Mouse (Mus musculus) liver, postnatal 0 days (tissue): Measurements from ENCODE around the gene Hpf1. TPM values are rescaled to one million over a fixed set of nuclear protein-coding genes. Genes with fewer than 3 reads are reported as not detected.

ENCODE experiments used
- ATAC-seq: fragments of 200-750 bp; cut with Nextera tagmentation; 2 replicates; pipeline ENCODE4 v1.8.0; 2017; ENCODE audit warnings: mild to moderate bottlenecking, moderate library complexity
- DNase-seq: peaks from one replicate; pipeline ENCODE4 v3.0.0-alpha.2; 2016
- H3K27ac ChIP-seq: fragments of 300-500 bp; sonication (generic); 2 replicates; pipeline ENCODE4 v1.5.1; 2014; ENCODE audit warnings: antibody characterized with exemption, moderate library complexity, mild to moderate bottlenecking, low read depth
- H3K27me3 ChIP-seq: fragments of 300-500 bp; sonication (generic); 2 replicates; pipeline ENCODE4 v1.6.1; 2014; ENCODE audit warnings: low read length, control low read depth, mixed read lengths; ENCODE audit not compliant: insufficient read depth
- H3K36me3 ChIP-seq: fragments of 300-500 bp; sonication (generic); replicated peaks from 2 replicates; pipeline ENCODE4 v1.6.1; 2014; ENCODE audit warnings: mild to moderate bottlenecking, control low read depth, low read length, moderate library complexity, mixed read lengths; ENCODE audit not compliant: insufficient read depth
- H3K4me1 ChIP-seq: fragments of 300-500 bp; sonication (generic); 2 replicates; pipeline ENCODE4 v1.6.1; 2014; ENCODE audit warnings: antibody characterized with exemption, mild to moderate bottlenecking, control low read depth; ENCODE audit not compliant: insufficient read depth
- H3K4me2 ChIP-seq: fragments of 300-500 bp; sonication (generic); 2 replicates; pipeline ENCODE4 v1.6.1; 2014; ENCODE audit warnings: low read depth, mild to moderate bottlenecking, low read length, moderate library complexity, mixed read lengths
- H3K4me3 ChIP-seq: fragments of 300-500 bp; sonication (generic); 2 replicates; pipeline ENCODE4 v1.5.1; 2014; ENCODE audit warnings: low read depth, low read length
- H3K9ac ChIP-seq: fragments of 300-500 bp; sonication (generic); replicated peaks from 2 replicates; pipeline ENCODE4 v1.6.1; 2014; ENCODE audit warnings: mild to moderate bottlenecking, moderate library complexity
- H3K9me3 ChIP-seq: fragments of 300-500 bp; sonication (generic); 2 replicates; pipeline ENCODE4 v1.6.1; 2016; ENCODE audit warnings: mild to moderate bottlenecking, control low read depth, low read length, mixed read lengths
- CTCF ChIP-seq: sonication (generic); IDR thresholded peaks from 2 replicates; pipeline ENCODE4 v1.5.1; 2016; ENCODE audit warnings: antibody characterized with exemption, low read depth
- EP300 ChIP-seq: IDR thresholded peaks from 2 replicates; pipeline ENCODE4 v1.6.1; 2016; ENCODE audit warnings: antibody characterized with exemption, low read depth, mild to moderate bottlenecking
- WGBS: fragments of 180-500 bp; shearing (Covaris S2); extraction: QIAGEN DNeasy Blood & Tissue Kit; methylation state at CpG from one replicate; pipeline ENCODE4 v1.1.7; 2014; ENCODE audit not compliant: insufficient replicate concordance; 5-methylcytosine and 5-hydroxymethylcytosine counted together
- polyA plus RNA-seq: library from polyadenylated mRNA; unstranded; fragments of >200 nt; fragmentation: Nextera tagmentation; extraction: Ambion mirVana; gene quantifications from 2 replicates; pipeline ENCODE4 v1.2.1, GENCODE M21; 2015

Gene Hpf1
- polyA plus RNA-seq, 1 experiment from 2014 or later: 43.4 TPM

- Histone ChIP-seq H3K4me3 (peak overlapping the region; percentile 72), H3K4me2 (peak overlapping the region; percentile 67), H3K9me3 (no peaks in the 10 kb centered on the region), H3K27me3 (no peaks in the 10 kb centered on the region), H3K27ac (peak overlapping the region; percentile 45; the same call in 1 of the 2 replicates), H3K4me1 (peaks cover 11% of the 10 kb centered on the region), H3K36me3 (0 out of 2 replicates have a peak, but pooled peaks cover under 1% of the 10 kb centered on the region), H3K9ac (peak overlapping the region; percentile 73)
- 2% methylated on average over 22 of the region's 23 CpGs for WGBS
- no peak for TF ChIP-seq CTCF
- no peak for DNase-seq
- ATAC-seq: peak; percentile 71
Observed at GRCm38 (mm10) chr8:60890520-60890874, 279 bp downstream of the Hpf1 start.

GRCm38 (mm10) chr8:60891757-60892156, 1.5 kb downstream of the Hpf1 start:
- ATAC-seq (no peak), DNase-seq (no peak)
- Histone ChIP-seq H3K4me1 (peaks cover 16% of the 10 kb centered on the region), H3K36me3 (peaks cover 6% of the 10 kb centered on the region; the same call in 1 of the 2 replicates), H3K9ac (no peak overlapping the region), H3K27me3 (no peaks in the 10 kb centered on the region), H3K27ac (no peak overlapping the region), H3K9me3 (no peaks in the 10 kb centered on the region), H3K4me3 (peak overlapping the region; percentile 72), H3K4me2 (peak overlapping the region; percentile 67)
- 79% methylated on average over 4 of the region's 4 CpGs for WGBS
- no peak for TF ChIP-seq EP300
- TF ChIP-seq CTCF: no peak

- DNase-seq (peak; percentile 33), ATAC-seq (peak; percentile 67)
- H3K4me1 ChIP-seq: peaks cover 15% of the 10 kb centered on the region
- WGBS: 53% methylated on average over 6 of the region's 6 CpGs
- TF ChIP-seq CTCF (no peak), EP300 (peak; percentile 72)
- no peaks in the 10 kb centered on the region for H3K27me3 ChIP-seq
- no peak overlapping the region for H3K9ac ChIP-seq
- peaks cover 20% of the 10 kb centered on the region for H3K36me3 ChIP-seq
- H3K4me2 ChIP-seq: peak overlapping the region; percentile 40
- H3K9me3 ChIP-seq: no peaks in the 10 kb centered on the region
- no peak overlapping the region for H3K27ac ChIP-seq
- no peak overlapping the region for H3K4me3 ChIP-seq
Observed at GRCm38 (mm10) chr8:60895878-60896277, 5.7 kb downstream of the Hpf1 start.

- WGBS: 64% methylated on average over 9 of the region's 9 CpGs
- H3K4me2 ChIP-seq: no peak overlapping the region
- H3K9ac ChIP-seq: no peak overlapping the region
- DNase-seq (peak; percentile 39), ATAC-seq (peak; percentile 83)
- H3K36me3 ChIP-seq: peaks cover 35% of the 10 kb centered on the region
- H3K27me3 ChIP-seq: no peaks in the 10 kb centered on the region
- no peak overlapping the region for H3K4me3 ChIP-seq
- H3K9me3 ChIP-seq: no peaks in the 10 kb centered on the region
- TF ChIP-seq EP300: no peak
- H3K27ac ChIP-seq: no peak overlapping the region
- H3K4me1 ChIP-seq: peaks cover 6% of the 10 kb centered on the region; the same call in 1 of the 2 replicates
Observed at GRCm38 (mm10) chr8:60900147-60900546, 9.9 kb downstream of the Hpf1 start.

GRCm38 (mm10) chr8:60912081-60912480, 21.9 kb downstream of the Hpf1 start:
- H3K4me1 ChIP-seq: no peaks in the 10 kb centered on the region
- no peak overlapping the region for H3K4me3 ChIP-seq
- H3K27ac ChIP-seq: no peak overlapping the region
- 87% methylated on average over 4 of the region's 4 CpGs for WGBS
- H3K4me2 ChIP-seq: no peak overlapping the region
- TF ChIP-seq EP300 (no peak), CTCF (no peak)
- peaks cover 61% of the 10 kb centered on the region for H3K36me3 ChIP-seq
- no peaks in the 10 kb centered on the region for H3K27me3 ChIP-seq
- no peaks in the 10 kb centered on the region for H3K9me3 ChIP-seq
- no peak overlapping the region for H3K9ac ChIP-seq
- no peak for ATAC-seq
- no peak for DNase-seq

GRCm38 (mm10) chr8:60912554-60912953, 22.3 kb downstream of the Hpf1 start:
- ATAC-seq: no peak
- Histone ChIP-seq H3K36me3 (peaks cover 63% of the 10 kb centered on the region), H3K4me2 (no peak overlapping the region), H3K27me3 (no peaks in the 10 kb centered on the region), H3K4me3 (no peak overlapping the region), H3K4me1 (no peaks in the 10 kb centered on the region), H3K9me3 (no peaks in the 10 kb centered on the region), H3K9ac (no peak overlapping the region), H3K27ac (no peak overlapping the region)
- no peak for DNase-seq
- WGBS: 85% methylated on average over 10 of the region's 10 CpGs
- TF ChIP-seq EP300 (no peak), CTCF (no peak)

GRCm38 (mm10) chr8:60919069-60919468, 28.9 kb downstream of the Hpf1 start:
- Histone ChIP-seq H3K27ac (no peak overlapping the region), H3K27me3 (no peaks in the 10 kb centered on the region)
- no peak for DNase-seq

More at GRCm38 (mm10) chr8:60919069-60919468, 28.9 kb downstream of the Hpf1 start:
- H3K9ac ChIP-seq: no peak overlapping the region
- ATAC-seq: no peak
- H3K4me1 ChIP-seq: no peaks in the 10 kb centered on the region
- H3K4me2 ChIP-seq: no peak overlapping the region
- H3K4me3 ChIP-seq: no peak overlapping the region
- H3K36me3 ChIP-seq: peaks cover 49% of the 10 kb centered on the region
- 88% methylated on average over 3 of the region's 3 CpGs for WGBS
- no peak for TF ChIP-seq EP300
- no peak for TF ChIP-seq CTCF
- no peaks in the 10 kb centered on the region for H3K9me3 ChIP-seq
